Mouse (Mus musculus) spleen, adult 2 months (tissue): ENCODE results near the gene Hsf4.

Source experiments
- CTCF ChIP-seq: fragments of 200-500 bp; IDR thresholded peaks from 2 replicates; pipeline ENCODE4 v1.5.1; 2011; ENCODE audit warnings: mild to moderate bottlenecking, inconsistent platforms; ENCODE audit not compliant: insufficient read depth, insufficient read length, insufficient replicate concordance; ENCODE audit errors: extremely low read depth
- POLR2A ChIP-seq: fragments of 200-500 bp; IDR thresholded peaks from 2 replicates; pipeline ENCODE4 v1.6.1; 2011; ENCODE audit warnings: low read depth, low read length, inconsistent platforms

DNA sequence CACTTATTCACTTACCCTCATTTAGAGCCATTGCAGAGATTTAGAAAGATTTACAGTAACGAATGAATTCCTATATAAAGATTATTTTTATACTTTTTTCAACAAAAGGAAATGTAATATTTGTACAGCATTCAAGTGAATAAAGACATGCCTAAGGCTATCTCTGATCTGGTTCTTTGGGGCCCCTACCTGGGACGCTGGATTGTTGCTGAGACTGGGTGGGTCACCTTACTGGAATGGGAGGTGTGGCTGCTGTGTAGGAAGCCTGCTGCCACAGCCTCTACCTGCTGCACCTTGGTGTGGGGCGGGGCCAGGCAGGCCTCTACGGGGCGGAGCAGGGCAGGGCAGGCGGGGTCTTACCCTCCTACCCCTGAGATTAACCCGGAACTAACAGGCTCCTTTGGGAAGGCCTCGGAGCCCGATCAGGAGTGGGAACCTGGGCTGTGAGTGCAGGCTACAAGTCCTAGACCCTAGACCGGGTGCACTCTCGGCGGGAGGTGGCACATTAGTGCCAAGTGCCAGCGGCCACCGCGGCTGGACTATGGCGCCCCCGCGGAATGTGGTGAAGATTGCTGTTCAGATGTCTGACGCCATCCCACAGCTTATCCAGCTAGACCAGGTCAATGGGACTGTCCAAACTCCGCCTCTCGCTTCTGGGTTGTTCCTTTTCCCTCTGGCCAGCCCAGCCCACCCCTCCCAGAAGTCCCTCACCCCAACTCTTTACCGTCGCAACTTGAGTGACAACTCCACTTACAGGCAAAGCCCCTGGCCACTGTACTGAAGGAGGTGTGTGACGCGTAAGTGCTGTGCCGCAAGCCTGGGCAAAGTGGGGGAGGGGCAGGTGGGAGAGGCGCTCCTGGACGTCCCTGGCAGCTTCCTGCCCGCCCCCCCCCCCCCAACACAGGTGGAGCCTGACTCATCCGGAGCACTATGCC, 35.9 kb downstream of the Hsf4 start, which contains the start of gene Elmo3:
- TF ChIP-seq CTCF (no peak), POLR2A (no peak)
